Mouse (Mus musculus) retina, adult 2 months (tissue): ENCODE results near the gene Acsf3.
A peak's percentile ranks its signal among the peaks of the same experiment; 100 is the strongest.

Source experiments
- DNase-seq: peaks from one replicate; pipeline ENCODE4 v3.0.0-alpha.2; 2012; ENCODE audit warnings: low read depth, low spot score

Gene Acsf3

GRCm38 (mm10) chr8:122775285-122776155 lies at the start of gene Acsf3:
Gene Acsf3, plus strand, starts transcription at chr8:122775486.
- peak; percentile 67 for DNase-seq

GRCm38 (mm10) chr8:122726789-122727188 lies 48.5 kb upstream of the Acsf3 start:
- no peak for DNase-seq

GRCm38 (mm10) chr8:122727412-122727811 lies 47.9 kb upstream of the Acsf3 start:
- DNase-seq: no peak

DNA sequence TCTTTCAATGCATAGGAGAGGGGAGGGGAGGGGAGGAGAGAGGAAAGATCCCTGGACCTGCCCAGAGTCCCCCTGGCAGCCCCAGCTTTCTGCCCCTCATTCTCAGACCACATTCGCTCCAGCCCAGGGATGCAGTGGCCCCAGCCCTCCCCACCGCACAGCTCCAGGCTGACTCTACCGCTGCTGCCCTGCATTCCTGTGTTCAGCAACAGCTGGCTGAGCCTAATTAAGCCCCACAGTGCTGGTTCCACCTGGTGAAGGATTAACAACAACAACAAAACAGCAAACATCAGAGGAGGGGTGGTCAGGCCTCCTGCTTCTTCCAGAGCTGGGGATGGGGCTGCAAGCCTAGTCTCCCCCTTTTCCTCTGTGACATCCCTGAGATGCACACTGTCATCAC lies 46.7 kb upstream of the Acsf3 start:
- DNase-seq: no peak

DNA sequence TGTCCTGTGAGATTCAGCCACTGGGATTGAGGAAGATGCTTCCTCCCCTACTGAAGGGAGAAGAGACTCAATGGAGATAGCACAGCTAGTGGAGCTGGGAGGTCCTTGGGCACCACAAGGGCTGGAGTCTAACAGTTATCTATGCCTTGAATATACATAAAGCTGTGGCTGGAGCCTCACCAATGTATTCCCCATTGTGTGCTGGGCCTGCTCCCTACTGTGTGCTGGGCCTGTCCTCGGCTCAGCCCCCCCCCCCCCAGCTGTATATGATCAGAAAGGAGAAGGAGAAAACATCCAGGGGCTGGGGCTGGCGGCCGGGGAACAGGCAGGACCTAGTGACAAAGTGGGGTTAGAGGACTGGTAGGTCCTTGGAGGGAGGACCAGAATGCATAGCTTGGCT lies 40.2 kb upstream of the Acsf3 start:
- DNase-seq: no peak

GRCm38 (mm10) chr8:122735542-122736473 lies 39.5 kb upstream of the Acsf3 start:
- no peak for DNase-seq

DNA sequence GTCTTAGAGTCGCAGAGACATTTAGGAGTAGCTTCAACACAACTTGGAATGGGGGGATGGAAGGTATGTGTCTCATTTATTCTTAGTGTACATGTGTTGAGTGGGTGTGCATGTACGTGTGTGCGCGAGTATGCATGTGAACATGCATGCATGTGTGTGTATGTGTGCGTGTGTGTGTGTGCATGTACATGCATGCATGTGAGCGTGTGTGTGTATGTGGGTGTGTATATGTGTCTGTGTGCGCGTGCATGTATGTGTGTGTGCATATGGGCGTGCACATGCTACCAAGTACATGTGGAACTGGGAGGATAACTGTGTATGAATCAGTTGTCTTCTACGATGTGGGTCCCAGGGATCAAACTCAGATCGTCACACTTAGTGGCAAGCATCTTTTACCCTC lies 38.7 kb upstream of the Acsf3 start:
- DNase-seq: no peak

GRCm38 (mm10) chr8:122737071-122737470 lies 38.2 kb upstream of the Acsf3 start:
- DNase-seq: no peak

- DNase-seq: no peak
Observed at GRCm38 (mm10) chr8:122737886-122738285, 37.4 kb upstream of the Acsf3 start.

- no peak for DNase-seq
Observed at GRCm38 (mm10) chr8:122739102-122739725, 36.1 kb upstream of the Acsf3 start.

DNA sequence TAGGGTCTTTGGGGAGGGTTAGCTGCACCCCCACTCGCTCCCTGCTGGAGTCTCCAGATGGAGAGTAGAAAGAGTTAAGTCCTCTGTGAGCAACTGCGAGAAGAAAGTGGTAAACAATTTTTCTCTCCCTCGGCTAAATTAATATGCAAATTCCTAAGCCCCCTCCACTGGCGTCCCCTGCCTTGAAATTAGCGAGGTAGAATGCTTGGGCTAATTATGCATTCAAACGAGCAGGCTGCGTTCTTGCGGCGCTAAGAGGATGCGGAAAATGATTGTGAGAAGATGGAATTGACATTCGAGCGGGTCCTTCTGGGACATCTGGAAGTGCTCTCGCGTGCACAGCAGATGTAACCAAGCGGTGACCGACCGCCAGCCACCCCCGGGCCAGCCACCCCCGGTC lies 32.8 kb upstream of the Acsf3 start:
- no peak for DNase-seq

DNA sequence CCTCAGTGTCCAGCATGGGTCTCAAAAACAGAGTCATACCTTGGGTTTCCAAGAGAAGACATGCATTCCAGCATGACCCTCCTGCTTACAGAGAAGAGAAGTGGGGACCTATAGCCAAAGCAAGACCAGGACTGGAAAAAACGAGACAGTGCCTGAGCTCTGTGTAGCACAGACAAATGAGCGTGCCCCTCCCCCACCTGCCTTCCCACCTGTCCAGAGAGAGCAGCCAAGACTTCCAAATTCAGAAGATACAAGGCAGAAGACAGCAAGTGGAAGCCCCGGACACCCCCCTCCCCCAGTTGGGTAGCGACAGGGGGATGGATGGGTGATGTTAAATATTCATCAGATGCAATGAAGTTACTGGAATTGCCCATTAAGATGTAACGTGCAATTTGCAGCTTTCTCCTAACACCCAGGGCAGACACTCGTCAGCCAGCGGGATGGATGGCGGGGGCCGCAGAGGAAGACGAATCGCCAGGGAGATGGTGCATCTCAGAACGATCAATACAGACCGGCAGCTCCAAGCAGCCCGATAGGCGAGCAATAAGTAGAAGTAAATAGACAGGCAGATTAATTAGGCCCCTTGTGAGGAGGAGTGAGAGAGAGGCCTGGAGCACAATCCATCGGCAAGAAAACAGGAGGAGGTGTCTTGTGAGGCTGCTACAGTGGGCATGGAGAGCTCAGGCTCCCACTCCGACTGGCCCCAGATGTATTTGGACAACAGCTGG lies 30.1 kb upstream of the Acsf3 start:
- DNase-seq: no peak

DNA sequence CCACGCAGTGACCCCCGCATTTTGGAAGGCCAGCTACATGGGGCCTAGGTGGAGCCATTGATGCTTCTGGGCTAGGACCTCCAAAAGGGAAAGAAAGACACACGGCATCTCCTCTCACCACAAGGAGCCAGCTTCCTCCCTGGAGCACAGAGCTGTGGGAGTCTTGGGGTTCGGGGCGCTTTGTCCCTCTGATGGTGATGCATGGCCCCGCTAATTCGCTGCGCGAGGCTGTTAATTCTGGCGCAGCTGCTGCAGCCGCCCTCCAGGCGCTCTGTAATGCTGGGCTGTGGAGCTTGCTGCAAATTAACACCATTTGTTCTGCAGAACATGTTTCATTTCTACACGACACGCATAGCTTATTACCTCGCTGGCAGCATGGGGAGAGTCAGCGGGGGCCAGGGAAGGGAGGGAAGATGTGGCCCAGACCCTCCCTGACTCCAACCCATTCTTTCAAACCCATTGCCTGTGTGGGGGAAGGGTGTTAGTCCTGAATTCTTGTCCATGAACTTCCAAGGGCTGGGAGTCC lies 29.5 kb upstream of the Acsf3 start:
- DNase-seq: no peak

DNA sequence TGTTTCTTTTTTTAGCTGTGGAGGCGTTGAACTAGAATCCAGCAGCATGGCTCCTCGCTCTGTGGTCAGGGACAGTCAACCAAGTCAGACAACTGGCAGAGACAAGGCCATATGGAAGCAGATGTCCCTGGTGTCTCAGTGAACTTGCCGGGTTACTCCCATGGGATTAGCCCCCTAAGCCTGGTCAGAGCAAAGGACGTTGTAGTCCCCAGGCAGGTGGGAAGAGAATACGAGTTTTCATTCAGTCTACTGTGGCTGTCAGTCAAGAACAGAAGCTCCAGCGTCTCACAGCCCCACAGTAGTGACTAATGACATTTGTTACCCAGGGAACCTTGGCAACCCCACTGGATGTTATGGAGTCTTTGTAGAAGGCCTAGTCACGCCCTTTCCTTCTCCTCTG lies 28.8 kb upstream of the Acsf3 start:
- DNase-seq: no peak

- no peak for DNase-seq
Observed at GRCm38 (mm10) chr8:122747825-122748224, 27.5 kb upstream of the Acsf3 start.

DNA sequence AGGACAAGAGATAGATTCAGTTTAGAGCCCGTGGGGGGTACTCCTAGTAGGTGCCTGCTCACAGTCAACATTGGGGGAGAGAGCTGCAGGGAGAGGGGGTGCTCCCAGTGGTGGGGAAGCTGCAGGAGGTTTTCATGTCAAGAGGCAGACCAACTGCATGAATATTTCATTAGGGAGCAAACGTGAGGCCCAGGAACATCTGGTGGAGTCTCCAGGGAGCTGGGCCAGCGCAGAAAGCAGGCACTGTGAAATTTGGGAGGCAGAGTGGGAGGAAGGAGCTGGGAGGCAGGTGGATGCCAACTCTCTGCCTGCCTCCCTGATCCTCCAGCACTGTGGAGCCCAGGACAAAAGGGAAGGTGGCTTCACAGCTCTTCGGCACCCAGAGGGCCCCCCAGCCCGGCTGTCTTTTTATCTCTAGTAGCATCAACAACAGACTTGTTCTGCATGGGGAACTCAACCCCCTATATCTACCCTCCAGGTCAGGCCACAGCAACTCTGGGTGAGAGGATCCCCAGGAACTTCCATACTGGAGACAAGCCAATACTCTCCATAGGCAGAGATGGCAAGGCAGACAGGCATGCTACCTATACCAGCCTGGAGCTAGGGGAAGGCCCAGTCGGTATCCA lies 25.8 kb upstream of the Acsf3 start:
- DNase-seq: no peak

- no peak for DNase-seq
Observed at GRCm38 (mm10) chr8:122751342-122751741, 23.9 kb upstream of the Acsf3 start.

GRCm38 (mm10) chr8:122752111-122752721 lies 23.1 kb upstream of the Acsf3 start:
- no peak for DNase-seq

DNA sequence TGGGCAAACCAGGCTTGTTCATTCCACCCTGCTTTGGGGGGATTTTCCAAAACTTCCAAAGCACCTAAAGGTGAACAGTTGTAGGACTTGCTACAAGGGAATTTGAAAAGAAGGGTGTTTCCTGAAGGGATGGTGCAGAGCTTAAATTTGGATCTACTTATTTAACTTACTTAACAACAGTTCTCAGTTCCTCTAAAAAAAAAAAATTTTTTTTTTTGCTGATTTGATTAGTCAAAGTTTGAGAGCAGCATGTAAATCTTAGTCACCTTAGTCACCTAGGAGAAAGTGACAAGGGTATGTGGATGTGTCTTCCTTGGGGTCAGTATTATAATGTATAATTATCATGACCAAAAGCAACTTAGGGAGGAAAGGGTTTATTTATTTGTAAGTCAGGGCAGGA lies 16.7 kb upstream of the Acsf3 start:
- DNase-seq: no peak

GRCm38 (mm10) chr8:122760116-122760515 lies 15.2 kb upstream of the Acsf3 start:
- DNase-seq: no peak
